Mouse (Mus musculus) thymus, postnatal 10 days (tissue): ENCODE data around the gene Pstpip1.

Source experiments
- DNase-seq, 2 experiments: peaks; one replicate each; pipeline ENCODE4 v3.0.0; 2021; ENCODE audit warnings: low spot score in 2 of 2

The Pstpip1 gene

DNA sequence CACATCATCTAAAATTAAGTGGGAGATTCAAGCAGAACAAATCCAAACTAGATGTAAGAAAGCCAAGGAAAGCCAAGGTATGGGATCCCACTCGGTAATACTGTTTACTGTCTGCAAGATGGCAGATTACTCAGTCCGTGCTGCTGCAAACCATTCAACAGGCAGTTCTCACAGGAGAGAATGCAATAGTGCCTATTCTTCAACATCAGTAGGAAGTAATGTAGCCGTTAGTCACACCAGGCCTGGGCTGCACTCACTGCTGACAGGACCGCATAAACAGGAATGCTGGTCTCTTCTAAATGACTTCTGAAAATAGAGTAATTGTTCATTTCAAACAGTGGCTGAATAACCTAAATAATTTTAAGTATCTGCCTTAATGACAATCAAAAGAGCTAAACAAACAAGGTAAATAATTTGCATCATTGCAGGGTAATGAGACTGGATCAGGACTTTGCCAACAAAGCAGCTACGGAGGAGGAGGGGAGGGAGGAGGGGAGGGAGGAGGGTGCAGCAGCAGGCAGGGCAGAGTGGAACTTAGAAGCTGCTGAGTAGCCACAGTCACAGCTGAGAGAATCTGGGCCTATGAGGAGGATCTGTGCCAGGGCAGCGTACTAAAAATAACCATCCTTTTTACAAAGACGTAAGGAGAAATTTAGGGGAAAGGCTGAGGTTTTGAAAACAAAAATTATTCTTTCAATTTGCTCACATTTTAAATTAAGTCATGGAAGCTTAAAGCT, 62.2 kb downstream of the Pstpip1 start:
- DNase-seq = no peak

DNA sequence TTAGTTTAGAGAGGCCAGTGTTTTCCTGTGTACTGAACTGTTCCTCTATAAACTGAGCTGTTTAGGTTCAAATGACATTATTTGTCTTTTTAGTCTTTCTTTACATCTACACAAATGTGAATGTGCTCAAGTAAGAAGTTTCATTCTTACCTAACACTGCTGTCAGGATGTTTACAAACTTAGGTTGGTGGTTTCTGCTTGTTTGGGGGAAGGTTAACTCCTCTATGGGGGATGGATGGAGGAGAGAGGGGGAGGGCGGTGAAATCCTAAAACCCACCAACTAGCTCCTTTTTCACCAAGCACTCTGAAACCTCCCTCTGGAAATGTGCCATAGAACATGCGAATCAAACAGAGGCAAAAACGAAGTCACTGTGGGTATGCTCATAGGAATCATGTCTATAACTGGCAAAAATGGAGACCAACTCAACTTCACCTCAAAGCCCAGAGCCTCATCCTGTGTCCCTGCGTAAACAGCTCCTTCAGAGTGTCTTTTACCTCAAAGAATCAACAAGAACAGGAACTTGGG, 62.8 kb downstream of the Pstpip1 start:
- DNase-seq = no peak

DNA sequence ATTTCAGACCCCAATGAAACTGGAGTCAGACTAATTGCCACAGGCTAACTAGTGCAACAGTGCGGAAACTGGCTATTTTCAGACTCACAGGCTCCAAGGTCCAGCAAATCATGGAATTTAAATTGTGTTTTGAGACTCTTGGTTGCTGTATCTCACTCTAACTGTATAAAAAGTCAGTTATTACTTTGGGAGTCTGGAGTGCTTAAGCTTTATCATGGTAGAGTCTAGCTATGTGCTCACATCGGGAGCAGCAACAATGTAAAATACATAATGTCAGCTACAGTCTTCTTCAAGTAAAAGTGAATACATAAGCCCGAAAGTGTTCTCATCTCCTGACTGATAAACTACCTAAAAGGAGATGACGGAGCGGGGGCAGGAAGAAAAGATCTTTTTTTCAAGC, 64.8 kb downstream of the Pstpip1 start:
- no peak for DNase-seq

DNA sequence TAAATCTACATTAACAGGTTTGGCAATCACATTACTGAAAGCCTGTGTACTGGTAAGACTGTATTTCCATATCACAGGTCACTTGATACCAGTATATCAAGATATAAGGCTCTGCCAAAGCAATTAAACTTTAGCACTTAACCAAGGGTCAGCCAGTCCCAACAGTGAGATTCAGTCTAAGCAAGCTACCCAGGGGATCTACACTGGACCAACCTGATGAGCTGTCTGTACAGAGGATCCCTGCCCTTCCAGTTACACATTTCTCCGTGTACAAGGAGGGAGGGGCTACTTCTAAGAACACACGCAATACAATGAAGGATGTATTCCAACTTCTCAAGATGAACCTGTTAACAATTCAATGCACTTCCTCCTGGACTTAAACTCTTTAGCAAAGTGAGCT, 68.3 kb downstream of the Pstpip1 start:
- no peak for DNase-seq

DNA sequence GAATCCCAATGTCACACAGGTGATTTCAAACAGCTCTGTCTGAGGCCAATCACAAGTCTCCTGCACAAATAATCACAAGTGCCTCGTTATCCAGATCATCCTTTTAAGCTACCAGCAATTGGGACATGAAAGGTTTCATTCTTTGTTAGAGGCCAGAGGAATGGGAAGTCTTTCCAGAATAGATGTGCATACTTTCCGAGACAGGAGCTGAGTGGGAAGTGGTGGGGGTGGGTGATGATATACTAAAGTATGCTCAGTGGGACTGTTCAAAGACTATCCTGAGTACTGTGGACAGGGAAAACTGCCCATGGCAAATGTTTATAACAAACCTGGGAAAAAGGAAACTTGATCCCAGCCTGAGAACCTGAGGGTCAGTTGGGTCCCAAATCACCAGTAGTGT, 69.7 kb downstream of the Pstpip1 start:
- DNase-seq = no peak

DNA sequence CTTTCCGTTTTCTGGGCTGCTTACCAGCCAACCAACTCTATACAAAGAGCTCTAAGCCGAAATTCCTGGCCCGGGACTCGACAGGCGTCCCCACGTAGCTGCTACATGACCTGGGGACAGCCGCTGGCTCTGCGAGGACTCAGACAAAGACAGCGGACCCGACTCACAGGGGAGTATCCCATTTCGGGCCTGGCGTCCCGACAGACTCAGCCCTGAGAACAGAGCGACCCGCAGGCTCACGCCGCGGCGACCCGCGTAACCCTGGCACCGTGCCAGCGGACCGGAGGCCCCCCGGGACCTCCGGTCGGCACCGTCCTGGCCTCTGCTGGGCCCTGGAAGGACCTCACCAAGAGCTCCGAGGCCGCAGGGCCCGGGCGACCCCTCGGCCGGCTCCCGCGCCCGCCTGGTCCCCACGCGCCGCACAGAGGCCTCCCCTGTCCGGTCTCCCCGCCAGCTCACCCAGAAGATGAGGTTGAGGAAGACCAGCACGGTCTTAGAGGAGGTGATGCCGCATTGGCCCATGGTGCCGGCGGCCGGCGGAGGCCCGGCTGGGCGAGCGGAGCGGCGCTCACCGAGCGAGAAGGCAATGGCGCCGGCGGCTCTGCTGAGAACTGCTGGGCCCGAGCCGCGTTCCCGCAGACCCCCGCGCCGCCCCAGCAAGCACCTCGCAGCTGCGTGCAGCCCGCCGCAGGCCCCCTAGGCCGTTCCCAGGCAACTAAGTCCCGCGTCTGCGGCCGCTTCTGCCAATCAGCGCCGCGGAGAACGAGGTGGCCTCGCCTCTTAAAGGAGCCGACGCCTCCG, 70.8 kb downstream of the Pstpip1 start:
- peak; percentile 86 for DNase-seq

DNA sequence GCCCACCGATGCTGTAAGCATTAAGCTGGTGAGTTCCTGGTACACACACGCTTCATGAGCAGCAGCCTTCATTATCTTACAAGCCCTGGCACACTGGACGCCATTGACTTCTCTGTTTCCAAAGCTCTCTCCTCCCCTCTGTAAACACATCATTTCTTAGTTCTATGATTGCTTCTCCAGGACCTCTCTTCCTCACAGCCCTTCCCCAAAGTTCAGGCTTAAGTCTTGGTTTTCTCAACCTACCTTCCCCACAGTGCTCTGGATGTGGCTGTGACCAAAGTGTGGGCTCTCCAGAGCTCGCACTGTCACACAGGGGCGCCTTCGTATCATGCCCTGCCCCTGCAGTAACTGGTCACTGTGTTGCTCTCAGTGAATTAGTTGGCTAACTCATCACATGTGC, 75.6 kb downstream of the Pstpip1 start, which contains the start of gene Tspan3:
Gene Tspan3 (minus strand): TSS at position 101 of the 400 bp plus-strand sequence.
- no peak for DNase-seq

DNA sequence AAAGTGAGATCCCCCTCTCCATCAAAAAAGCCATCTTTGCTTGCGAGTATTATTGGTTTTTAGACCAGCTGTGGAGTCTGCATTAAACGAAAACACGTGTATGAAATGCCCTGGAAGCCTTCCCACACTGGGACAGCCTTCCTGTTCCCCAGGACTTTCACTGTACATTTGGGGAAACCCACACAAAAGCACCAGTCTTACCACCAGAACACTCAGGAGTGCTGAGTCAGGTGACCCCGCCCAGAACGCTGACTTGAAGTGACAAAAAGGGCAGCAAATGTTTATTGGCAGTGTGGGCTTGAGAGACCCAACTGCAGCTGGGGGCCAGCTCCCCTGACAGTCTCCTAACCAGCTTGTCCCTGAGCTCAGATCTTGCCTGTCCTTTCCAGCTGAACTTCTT, 76.4 kb downstream of the Pstpip1 start:
- DNase-seq = no peak

DNA sequence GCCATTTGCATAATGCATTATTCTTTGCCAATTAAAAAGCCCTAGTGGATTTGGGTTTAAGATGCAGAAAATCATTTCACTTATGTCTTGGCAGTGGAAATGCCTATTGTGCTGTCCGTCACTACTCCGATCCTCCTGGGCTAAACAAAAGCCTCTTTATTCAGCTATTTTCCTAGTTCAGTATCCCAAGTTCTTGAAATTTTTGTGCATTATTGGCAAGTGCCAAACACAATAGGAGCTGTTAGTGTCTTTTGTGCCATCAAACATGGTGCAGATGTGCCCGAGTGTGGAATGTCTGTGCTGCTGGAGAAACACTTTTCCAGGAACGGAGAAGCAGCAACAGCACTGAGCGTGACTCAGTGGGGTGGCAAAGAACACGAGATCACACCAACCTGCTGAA, 77.9 kb downstream of the Pstpip1 start:
- DNase-seq = no peak

DNA sequence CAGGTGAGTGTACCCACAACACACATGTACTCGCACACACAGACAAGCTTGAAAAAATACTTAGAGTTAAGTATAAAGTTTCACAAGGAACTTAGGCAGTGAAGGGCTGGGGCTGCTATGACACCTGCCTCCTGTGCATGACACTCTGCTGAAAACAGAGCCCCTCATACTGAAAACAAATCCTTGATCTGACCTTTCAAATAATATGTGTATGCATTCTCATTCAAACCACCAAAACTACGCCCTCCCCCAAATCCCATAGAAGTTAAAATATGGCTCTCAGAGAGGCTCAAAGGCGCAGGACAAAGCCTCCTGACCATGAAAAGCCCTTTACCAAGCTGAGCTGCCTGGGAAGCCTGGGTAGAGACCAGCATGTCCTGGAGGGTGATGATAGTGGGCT, 85.6 kb downstream of the Pstpip1 start:
- DNase-seq = no peak

DNA sequence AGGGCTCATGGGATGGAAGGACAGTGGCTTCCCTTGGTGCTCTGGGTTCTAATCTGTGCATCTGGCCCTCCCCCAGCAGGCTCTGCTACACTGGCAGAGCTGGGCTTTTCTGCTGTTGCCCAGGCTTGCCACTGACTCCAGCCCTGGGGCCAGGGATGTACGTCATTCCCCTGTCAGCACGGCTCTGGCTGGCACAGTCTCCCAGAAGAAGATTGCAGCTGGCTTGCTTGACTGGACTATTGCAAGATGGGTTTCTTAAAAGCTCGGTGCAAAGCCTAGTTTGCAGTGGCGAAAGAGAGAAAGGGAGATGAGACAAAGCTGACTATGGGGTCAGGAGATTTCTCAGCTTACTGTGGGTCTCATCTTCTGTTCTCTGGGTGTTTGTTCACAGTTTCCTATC, 87.6 kb downstream of the Pstpip1 start:
- DNase-seq = no peak
